Mouse (Mus musculus) frontal cortex, postnatal 10 days (tissue): Measurements from ENCODE around the gene F11.

Source experiments
- DNase-seq, 2 experiments: peaks; one replicate each; pipeline ENCODE4 v3.0.0; 2022; ENCODE audit warnings: low spot score in 2 of 2, mixed read lengths in 1 of 2

Gene F11

GRCm38 (mm10) chr8:45261920-45262319 lies at the start of gene F11:
F11 (minus strand) TSS chr8:45262031.
- DNase-seq: no peak

- DNase-seq: no peak
These were observed 49.1 kb upstream of the F11 start for GRCm38 (mm10) chr8:45310967-45311366.

- DNase-seq: no peak
These were observed 46.5 kb upstream of the F11 start, which contains the start of gene Gm45753 for GRCm38 (mm10) chr8:45308366-45308765. Gm45753 (minus strand) TSS chr8:45308466.

- no peak for DNase-seq
These were observed 43.6 kb upstream of the F11 start for GRCm38 (mm10) chr8:45305479-45305878.

- no peak for DNase-seq
These were observed 42.5 kb upstream of the F11 start for GRCm38 (mm10) chr8:45304354-45304753.

- DNase-seq: no peak
These were observed 40.6 kb upstream of the F11 start for GRCm38 (mm10) chr8:45302390-45302789.

GRCm38 (mm10) chr8:45295276-45295675 lies 33.4 kb upstream of the F11 start:
- no peak for DNase-seq

GRCm38 (mm10) chr8:45294687-45295086 lies 32.9 kb upstream of the F11 start, which contains the start of gene Klkb1:
Klkb1 (minus strand) TSS chr8:45294859.
- no peak for DNase-seq

- no peak for DNase-seq
These were observed 30.0 kb upstream of the F11 start for GRCm38 (mm10) chr8:45291790-45292189.

GRCm38 (mm10) chr8:45281630-45282029 lies 19.8 kb upstream of the F11 start:
- DNase-seq: no peak

GRCm38 (mm10) chr8:45277453-45277852 lies 15.6 kb upstream of the F11 start:
- DNase-seq: no peak

GRCm38 (mm10) chr8:45274317-45274716 lies 12.5 kb upstream of the F11 start:
- DNase-seq: no peak

GRCm38 (mm10) chr8:45269056-45269455 lies 7.2 kb upstream of the F11 start:
- no peak for DNase-seq

GRCm38 (mm10) chr8:45268485-45268884 lies 6.7 kb upstream of the F11 start:
- no peak for DNase-seq

- no peak for DNase-seq
These were observed 6.0 kb upstream of the F11 start for GRCm38 (mm10) chr8:45267611-45268391.

GRCm38 (mm10) chr8:45266993-45267392 lies 5.2 kb upstream of the F11 start:
- no peak for DNase-seq

GRCm38 (mm10) chr8:45264918-45265317 lies 3.1 kb upstream of the F11 start:
- DNase-seq: no peak

GRCm38 (mm10) chr8:45262851-45263250 lies 1.0 kb upstream of the F11 start:
- DNase-seq: no peak

- no peak for DNase-seq
These were observed 3.4 kb downstream of the F11 start for GRCm38 (mm10) chr8:45258421-45258820.

- DNase-seq: no peak
These were observed 6.8 kb downstream of the F11 start for GRCm38 (mm10) chr8:45255040-45255439.

GRCm38 (mm10) chr8:45254194-45254842 lies 7.5 kb downstream of the F11 start:
- no peak for DNase-seq

GRCm38 (mm10) chr8:45253586-45253985 lies 8.2 kb downstream of the F11 start:
- DNase-seq: no peak

GRCm38 (mm10) chr8:45253111-45253510 lies 8.7 kb downstream of the F11 start:
- DNase-seq: no peak
